Mouse (Mus musculus) MEL (cell line): Measurements from ENCODE around the gene Crtap. TPM values are rescaled to one million over a fixed set of nuclear protein-coding genes. Genes with fewer than 3 reads are reported as not detected.
A peak's percentile ranks its signal among the peaks of the same experiment; 100 is the strongest.

Experiments used
- DNase-seq: peaks from one replicate; pipeline ENCODE4 v3.0.0; 2011; ENCODE audit warnings: low read depth, low spot score
- H3K27ac ChIP-seq: 2 replicates; pipeline ENCODE4 v1.5.1; 2012; ENCODE audit warnings: low read depth, mild to moderate bottlenecking, control low read depth, low read length, moderate library complexity; ENCODE audit not compliant: control insufficient read depth
- H3K27me3 ChIP-seq, 2 experiments: fragments of 150-350 bp in 1 of 2; sonication (generic) in 1 of 2; 2 replicates each; pipeline ENCODE4 v1.6.1; 2012; ENCODE audit warnings: low read length in 2 of 2, mild to moderate bottlenecking in 2 of 2, improper control_type of control experiment in 1 of 2, moderate library complexity in 1 of 2; ENCODE audit not compliant: insufficient read depth in 2 of 2, control insufficient read depth in 1 of 2
- H3K36me3 ChIP-seq, 2 experiments: 2 replicates each; pipeline ENCODE4 v1.6.1; 2012 to 2014; ENCODE audit warnings: low read length in 2 of 2, improper control_type of control experiment in 1 of 2, inconsistent platforms in 1 of 2, mild to moderate bottlenecking in 1 of 2; ENCODE audit not compliant: insufficient read depth in 2 of 2, control insufficient read depth in 1 of 2
- H3K4me1 ChIP-seq, 2 experiments: fragments of 150-350 bp in 1 of 2; sonication (generic) in 1 of 2; 2 replicates each; pipeline ENCODE4 v1.6.1; 2012; ENCODE audit warnings: low read length in 2 of 2, improper control_type of control experiment in 1 of 2, mild to moderate bottlenecking in 1 of 2; ENCODE audit not compliant: insufficient read depth in 2 of 2, control insufficient read depth in 1 of 2
- H3K4me3 ChIP-seq, 2 experiments: fragments of 150-350 bp in 1 of 2; sonication (generic) in 1 of 2; 2 replicates each; pipeline ENCODE4 v1.5.1; 2012; ENCODE audit warnings: low read depth in 2 of 2, low read length in 2 of 2, mild to moderate bottlenecking in 2 of 2, moderate library complexity in 2 of 2, control low read depth in 1 of 2, improper control_type of control experiment in 1 of 2; ENCODE audit not compliant: control insufficient read depth in 1 of 2, insufficient read depth in 1 of 2
- H3K79me2 ChIP-seq: 2 replicates; pipeline ENCODE4 v1.6.1; 2012; ENCODE audit warnings: mild to moderate bottlenecking, low read length, moderate library complexity; ENCODE audit not compliant: control insufficient read depth, poor library complexity, insufficient read depth
- H3K9ac ChIP-seq: 2 replicates; pipeline ENCODE4 v1.6.1; 2012; ENCODE audit warnings: low read depth, mild to moderate bottlenecking, control low read depth, low read length, moderate library complexity; ENCODE audit not compliant: control insufficient read depth, poor library complexity, severe bottlenecking
- H3K9me3 ChIP-seq: fragments of 150-350 bp; sonication (generic); replicated peaks from 2 replicates; pipeline ENCODE4 v1.6.1; 2012; ENCODE audit warnings: mild to moderate bottlenecking, low read length, improper control_type of control experiment, moderate library complexity; ENCODE audit not compliant: insufficient read depth
- CHD1 ChIP-seq: IDR thresholded peaks from 2 replicates; pipeline ENCODE4 v1.6.1; 2012; ENCODE audit warnings: low read depth, mild to moderate bottlenecking, inconsistent platforms, low read length, improper control_type of control experiment
- CTCF ChIP-seq, 3 experiments: IDR thresholded peaks in 2 of 3; conservative IDR thresholded peaks in 1 of 3; 2 replicates each; pipeline ENCODE4 v1.5.1; 2011 to 2012; ENCODE audit warnings: low read length in 3 of 3, low read depth in 2 of 3, mild to moderate bottlenecking in 2 of 3, improper control_type of control experiment in 1 of 3, inconsistent platforms in 1 of 3, mixed read lengths in 1 of 3, moderate library complexity in 1 of 3; ENCODE audit not compliant: control insufficient read depth in 1 of 3, insufficient read depth in 1 of 3, poor library complexity in 1 of 3, severe bottlenecking in 1 of 3
- E2F4 ChIP-seq: IDR thresholded peaks from 2 replicates; pipeline ENCODE4 v1.6.1; 2011; ENCODE audit warnings: low read depth, low read length, improper control_type of control experiment, borderline replicate concordance
- ELF1 ChIP-seq: IDR thresholded peaks from 2 replicates; pipeline ENCODE4 v1.6.1; 2014; ENCODE audit warnings: low read depth, mild to moderate bottlenecking, inconsistent platforms, low read length, improper control_type of control experiment, moderate library complexity
- EP300 ChIP-seq, 2 experiments: IDR thresholded peaks; 2 replicates each; pipeline ENCODE4 v1.6.1; 2011; ENCODE audit warnings: improper control_type of control experiment in 2 of 2, low read length in 2 of 2, low read depth in 1 of 2, mild to moderate bottlenecking in 1 of 2
- ETS1 ChIP-seq: IDR thresholded peaks from 2 replicates; pipeline ENCODE4 v1.6.1; 2012; ENCODE audit warnings: low read depth, mild to moderate bottlenecking, inconsistent platforms, low read length, improper control_type of control experiment, moderate library complexity
- GABPA ChIP-seq: IDR thresholded peaks from 2 replicates; pipeline ENCODE4 v1.6.1; 2012; ENCODE audit warnings: low read depth, mild to moderate bottlenecking, inconsistent platforms, low read length, improper control_type of control experiment, moderate library complexity
- GATA1 ChIP-seq: IDR thresholded peaks from 2 replicates; pipeline ENCODE4 v1.6.1; 2011; ENCODE audit warnings: low read depth, low read length, improper control_type of control experiment
- HCFC1 ChIP-seq: IDR thresholded peaks from 2 replicates; pipeline ENCODE4 v1.6.1; 2012; ENCODE audit warnings: low read depth, mild to moderate bottlenecking, inconsistent platforms, low read length, improper control_type of control experiment, moderate library complexity
- JUND ChIP-seq: IDR thresholded peaks from 2 replicates; pipeline ENCODE4 v1.6.1; 2011; ENCODE audit warnings: low read depth, mild to moderate bottlenecking, improper control_type of control experiment, low read length
- KAT2A ChIP-seq: conservative IDR thresholded peaks from 2 replicates; pipeline ENCODE4 v1.6.1; 2012; ENCODE audit warnings: low read depth, low read length, improper control_type of control experiment, inconsistent platforms
- MAFK ChIP-seq: IDR thresholded peaks from 2 replicates; pipeline ENCODE4 v1.6.1; 2011; ENCODE audit warnings: low read depth, mild to moderate bottlenecking, low read length, improper control_type of control experiment, borderline replicate concordance
- MEF2A ChIP-seq: IDR thresholded peaks from 2 replicates; pipeline ENCODE4 v1.6.1; 2014; ENCODE audit warnings: low read depth, mild to moderate bottlenecking, inconsistent platforms, low read length, improper control_type of control experiment; ENCODE audit not compliant: poor library complexity, insufficient replicate concordance, severe bottlenecking; ENCODE audit errors: extremely low read depth
- MXI1 ChIP-seq: IDR thresholded peaks from 2 replicates; pipeline ENCODE4 v1.6.1; 2011; ENCODE audit warnings: mild to moderate bottlenecking, low read depth, low read length, improper control_type of control experiment
- MYB ChIP-seq: IDR thresholded peaks from 2 replicates; pipeline ENCODE4 v1.6.1; 2011; ENCODE audit warnings: mild to moderate bottlenecking, low read depth, low read length, improper control_type of control experiment
- MYC ChIP-seq: IDR thresholded peaks from 2 replicates; pipeline ENCODE4 v1.6.1; 2011; ENCODE audit warnings: low read depth, mild to moderate bottlenecking, low read length, improper control_type of control experiment, moderate library complexity
- NELFE ChIP-seq: IDR thresholded peaks from 2 replicates; pipeline ENCODE4 v1.6.1; 2011; ENCODE audit warnings: low read depth, low read length, improper control_type of control experiment
- NRF1 ChIP-seq: IDR thresholded peaks from 2 replicates; pipeline ENCODE4 v1.6.1; 2014; ENCODE audit warnings: low read depth, mild to moderate bottlenecking, inconsistent platforms, low read length, improper control_type of control experiment, moderate library complexity; ENCODE audit not compliant: poor library complexity, insufficient read depth, severe bottlenecking
- POLR2A ChIP-seq, 2 experiments: IDR thresholded peaks; 2 replicates each; pipeline ENCODE4 v1.6.1; 2011 to 2012; ENCODE audit warnings: low read length in 2 of 2, mild to moderate bottlenecking in 2 of 2, control low read depth in 1 of 2, improper control_type of control experiment in 1 of 2, low read depth in 1 of 2, moderate library complexity in 1 of 2; ENCODE audit not compliant: control insufficient read depth in 1 of 2, insufficient read depth in 1 of 2, poor library complexity in 1 of 2
- POLR2AphosphoS2 ChIP-seq: IDR thresholded peaks from 2 replicates; pipeline ENCODE4 v1.6.1; 2011; ENCODE audit warnings: low read length, improper control_type of control experiment
- POLR2AphosphoS5 ChIP-seq: IDR thresholded peaks from 2 replicates; pipeline ENCODE4 v1.6.1; 2012; ENCODE audit warnings: low read depth, borderline replicate concordance, mild to moderate bottlenecking, inconsistent platforms, low read length, moderate library complexity, mixed read lengths
- RAD21 ChIP-seq: IDR thresholded peaks from 2 replicates; pipeline ENCODE4 v1.6.1; 2011; ENCODE audit warnings: mild to moderate bottlenecking, low read depth, low read length, improper control_type of control experiment
- RCOR1 ChIP-seq: IDR thresholded peaks from 2 replicates; pipeline ENCODE4 v1.6.1; 2012; ENCODE audit warnings: low read depth, mild to moderate bottlenecking, inconsistent platforms, low read length, improper control_type of control experiment
- SIN3A ChIP-seq: IDR thresholded peaks from 2 replicates; pipeline ENCODE4 v1.6.1; 2012; ENCODE audit warnings: low read length, improper control_type of control experiment, inconsistent platforms
- SMC3 ChIP-seq: IDR thresholded peaks from 2 replicates; pipeline ENCODE4 v1.6.1; 2011; ENCODE audit warnings: low read depth, low read length, improper control_type of control experiment
- TBP ChIP-seq: IDR thresholded peaks from 2 replicates; pipeline ENCODE4 v1.8.0; 2011; ENCODE audit warnings: low read depth, low read length, improper control_type of control experiment
- USF1 ChIP-seq: IDR thresholded peaks from 2 replicates; pipeline ENCODE4 v1.6.1; 2014; ENCODE audit warnings: low read depth, mild to moderate bottlenecking, inconsistent platforms, low read length, improper control_type of control experiment, moderate library complexity
- USF2 ChIP-seq, 2 experiments: IDR thresholded peaks; 2 replicates each; pipeline ENCODE4 v1.6.1; 2011 to 2012; ENCODE audit warnings: improper control_type of control experiment in 2 of 2, low read length in 2 of 2, borderline replicate concordance in 1 of 2, inconsistent platforms in 1 of 2, low read depth in 1 of 2, mild to moderate bottlenecking in 1 of 2; ENCODE audit not compliant: insufficient read depth in 1 of 2
- ZKSCAN1 ChIP-seq: IDR thresholded peaks from 2 replicates; pipeline ENCODE4 v1.6.1; 2012; ENCODE audit warnings: low read depth, mild to moderate bottlenecking, inconsistent platforms, low read length, improper control_type of control experiment, moderate library complexity
- ZMIZ1 ChIP-seq: IDR thresholded peaks from 2 replicates; pipeline ENCODE4 v1.6.1; 2012; ENCODE audit warnings: low read depth, mild to moderate bottlenecking, inconsistent platforms, low read length, improper control_type of control experiment, moderate library complexity
- polyA plus RNA-seq, 2 experiments: library from polyadenylated mRNA; stranded (reverse) in 1 of 2; unstranded in 1 of 2; fragments of >175 nt in 1 of 2; fragments of >200 nt in 1 of 2; gene quantifications; 2 replicates each; pipeline versions ENCODE4 v1.2.1 to v1.2.4; 2012; ENCODE audit warnings: low replicate concordance in 2 of 2, low read depth in 1 of 2; ENCODE audit not compliant: insufficient read length in 2 of 2, insufficient read depth in 1 of 2, missing spikeins in 1 of 2
- total RNA-seq: library from RNA; depleted of rRNA; stranded (reverse); fragments of 300-350 nt; gene quantifications from 2 replicates; pipeline ENCODE4 v1.2.3, GENCODE M21; 2012

The Crtap gene
- total and polyA plus RNA-seq, 3 experiments: 21.5 to 62.2 TPM; not detected in 1

DNA sequence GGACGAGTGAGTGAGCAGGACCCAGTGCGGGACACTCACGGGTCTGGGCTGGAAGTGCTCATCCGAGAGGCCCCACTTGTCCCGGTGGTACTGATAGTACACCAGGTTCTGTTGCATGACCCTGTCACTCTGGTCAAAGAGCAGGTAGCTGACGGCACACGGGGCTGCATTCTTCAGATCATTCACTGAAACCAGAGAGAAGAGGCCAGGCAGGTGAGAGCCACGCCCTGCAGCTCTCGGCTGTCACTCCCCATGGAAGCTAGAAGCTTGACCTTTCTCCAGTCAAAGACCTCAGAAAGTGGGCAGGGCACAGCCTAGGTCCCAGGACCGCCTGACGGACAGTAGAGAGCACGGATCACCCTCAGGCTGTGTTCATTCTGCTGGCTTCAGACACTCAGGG lies 10.6 kb downstream of the Crtap start:
- Histone ChIP-seq H3K4me1 (peaks cover 10 to 26% of the 10 kb centered on the region in 2 experiments), H3K27ac (no peak overlapping the region), H3K36me3 (peaks cover 4 to 22% of the 10 kb centered on the region in 2 experiments; a peak in 3 of 4 replicates), H3K9me3 (no peaks in the 10 kb centered on the region), H3K79me2 (no peaks in the 10 kb centered on the region), H3K4me3 (no peak overlapping the region), H3K9ac (no peak overlapping the region), H3K27me3 (no peaks in the 10 kb centered on the region)
- DNase-seq: no peak
- TF ChIP-seq USF2 (IDR thresholded peaks at IDR 0.05; ENCODE audit: borderline replicate concordance in 1 of 2, insufficient read depth in 1 of 2, low read depth in 1 of 2, low read length in 2 of 2): no peak
- TF ChIP-seq ELF1: no peak
- TF ChIP-seq MYC: no peak
- no peak for TF ChIP-seq ZKSCAN1
- no peak for TF ChIP-seq MYB
- no peak; a peak in 1 of 4 replicates for TF ChIP-seq POLR2A (IDR thresholded peaks at IDR 0.05; ENCODE audit: control insufficient read depth in 1 of 2, insufficient read depth in 1 of 2, low read depth in 1 of 2, low read length in 2 of 2, poor library complexity in 1 of 2)
- TF ChIP-seq RCOR1: no peak
- TF ChIP-seq CTCF (IDR thresholded peaks at IDR 0.05 in 2 of 3, conservative IDR thresholded peaks at IDR 0.05 in 1 of 3; ENCODE audit: control insufficient read depth in 1 of 3, insufficient read depth in 1 of 3, low read depth in 2 of 3, low read length in 3 of 3, poor library complexity in 1 of 3, severe bottlenecking in 1 of 3): no peak
- no peak for TF ChIP-seq GATA1
- no peak for TF ChIP-seq SMC3
- no peak for TF ChIP-seq POLR2AphosphoS2
- TF ChIP-seq ZMIZ1: no peak

DNA sequence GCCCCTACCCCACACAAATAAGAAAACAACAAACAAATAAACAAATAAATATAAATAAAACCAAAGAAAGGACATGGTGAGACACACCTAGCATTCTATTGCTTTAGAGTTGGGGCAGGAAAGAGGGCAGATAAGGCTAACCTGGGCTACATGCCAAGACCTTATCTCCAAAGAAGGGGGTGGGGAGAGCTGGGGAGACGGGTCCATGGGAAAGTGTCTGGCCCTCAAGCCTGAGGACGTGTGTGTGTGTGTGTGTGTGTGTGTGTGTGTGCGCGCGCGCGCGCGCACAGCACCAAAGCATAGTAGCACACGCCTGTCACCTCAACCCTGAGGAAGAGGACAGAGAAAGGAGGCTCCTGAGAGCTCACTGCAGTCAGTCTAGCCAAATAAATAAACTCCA lies 13.3 kb downstream of the Crtap start:
- H3K36me3 ChIP-seq: peaks cover 4 to 23% of the 10 kb centered on the region in 2 experiments; a peak in 3 of 4 replicates
- TF ChIP-seq KAT2A (no peak; the same call in 1 of the 2 replicates), TBP (no peak), ELF1 (no peak), HCFC1 (peak; percentile 58), USF1 (no peak), CTCF (IDR thresholded peaks at IDR 0.05 in 2 of 3, conservative IDR thresholded peaks at IDR 0.05 in 1 of 3; ENCODE audit: control insufficient read depth in 1 of 3, insufficient read depth in 1 of 3, low read depth in 2 of 3, low read length in 3 of 3, poor library complexity in 1 of 3, severe bottlenecking in 1 of 3) (no peak), POLR2AphosphoS5 (no peak), USF2 (IDR thresholded peaks at IDR 0.05; ENCODE audit: borderline replicate concordance in 1 of 2, insufficient read depth in 1 of 2, low read depth in 1 of 2, low read length in 2 of 2) (no peak), ETS1 (peak; percentile 90), SIN3A (peak; percentile 75), NRF1 (peak; percentile 76), GABPA (no peak), POLR2A (IDR thresholded peaks at IDR 0.05; ENCODE audit: control insufficient read depth in 1 of 2, insufficient read depth in 1 of 2, low read depth in 1 of 2, low read length in 2 of 2, poor library complexity in 1 of 2) (peak in 1 of 2 experiments; percentile 35; a peak in 1 of 4 replicates), ZMIZ1 (no peak), RAD21 (no peak), MAFK (no peak; the same call in 1 of the 2 replicates), MXI1 (peak; percentile 66), E2F4 (no peak), EP300 (IDR thresholded peaks at IDR 0.05; ENCODE audit: low read depth in 1 of 2, low read length in 2 of 2) (peak; percentile 83 to 91), POLR2AphosphoS2 (peak; percentile 84), MEF2A (0 out of 2 replicates have a peak, but pooled peaks have one; percentile 31), JUND (no peak), CHD1 (no peak), NELFE (no peak)

More for the DNA sequence above, 13.3 kb downstream of the Crtap start:
- no peaks in the 10 kb centered on the region for H3K79me2 ChIP-seq
- H3K9me3 ChIP-seq: no peaks in the 10 kb centered on the region
- H3K27ac ChIP-seq: peak overlapping the region; percentile 25
- peaks cover 10 to 26% of the 10 kb centered on the region in 2 experiments for H3K4me1 ChIP-seq
- no peaks in the 10 kb centered on the region for H3K27me3 ChIP-seq
- DNase-seq: peak; percentile 90
- H3K9ac ChIP-seq: no peak overlapping the region; the same call in 1 of the 2 replicates
- H3K4me3 ChIP-seq: no peak overlapping the region
